Mouse (Mus musculus) naive thymus-derived CD4-positive, alpha-beta T cell, adult 2 months (primary cell): Measurements from ENCODE around the gene Ufc1.
A peak's percentile ranks its signal among the peaks of the same experiment; 100 is the strongest.
"Not testable (repeated sequence)": the region's sequence is repeated elsewhere in the genome, so short reads cannot be mapped to it uniquely, and the experiment has no call there.

Source experiments
- DNase-seq: peaks from one replicate; pipeline ENCODE4 v3.0.0-alpha.2; 2011; ENCODE audit warnings: low read depth

Ufc1 gene

DNA sequence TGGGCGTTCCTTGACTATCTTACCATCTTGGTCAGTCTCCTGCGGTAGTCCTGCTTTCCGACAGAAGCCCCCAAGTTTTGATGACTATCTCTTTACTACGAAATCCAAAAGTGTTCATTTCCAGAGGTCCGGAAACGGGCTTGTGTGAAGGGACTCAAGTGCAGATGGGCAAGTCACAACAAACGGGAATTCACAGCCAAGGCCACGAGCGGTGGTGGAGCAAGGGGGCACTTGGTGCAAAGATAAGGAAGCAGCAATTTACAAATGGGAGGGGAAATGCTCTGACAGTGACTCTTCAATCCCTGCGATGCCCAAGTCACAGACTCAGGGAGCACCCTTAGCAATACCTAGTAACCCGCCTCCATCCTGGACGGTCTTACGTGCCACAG is 47.4 kb downstream of the Ufc1 start:
- DNase-seq, result no peak

DNA sequence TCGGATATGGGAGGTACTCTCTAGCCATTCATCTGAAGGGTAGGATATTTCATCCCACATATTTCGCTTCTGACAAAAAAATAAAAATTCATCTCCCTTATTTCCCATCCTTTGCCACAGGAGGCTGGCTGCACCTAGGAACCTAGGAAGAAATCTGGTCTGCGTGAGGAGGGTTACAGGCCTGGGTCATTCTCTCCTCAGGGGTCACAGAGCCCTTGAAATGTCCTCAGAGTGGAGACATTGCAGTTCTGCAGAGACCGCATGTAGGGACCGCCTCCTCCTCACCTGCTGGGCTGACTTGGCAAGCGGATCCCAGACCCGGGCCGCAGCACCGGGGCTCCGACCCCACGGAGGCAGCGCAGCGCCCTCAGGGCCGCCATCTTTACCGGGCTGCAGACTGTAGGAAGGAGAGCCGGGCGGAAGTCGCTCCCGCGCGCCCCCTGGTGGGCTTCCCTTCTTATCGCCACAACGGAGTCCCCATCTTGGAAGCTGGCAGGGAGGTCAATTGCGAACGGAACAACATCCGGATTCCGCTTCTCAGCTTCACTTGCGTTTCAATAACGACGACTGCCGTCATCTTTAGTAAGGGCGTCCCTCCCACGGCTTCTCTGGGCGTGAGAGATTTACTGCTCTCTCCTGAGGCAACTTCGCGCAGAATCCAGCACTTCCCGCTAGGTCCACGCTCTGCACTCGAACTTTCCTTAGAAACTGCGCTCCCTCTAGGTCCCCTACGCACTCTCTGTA is 47.9 kb downstream of the Ufc1 start:
- DNase-seq, result peak; percentile 99

DNA sequence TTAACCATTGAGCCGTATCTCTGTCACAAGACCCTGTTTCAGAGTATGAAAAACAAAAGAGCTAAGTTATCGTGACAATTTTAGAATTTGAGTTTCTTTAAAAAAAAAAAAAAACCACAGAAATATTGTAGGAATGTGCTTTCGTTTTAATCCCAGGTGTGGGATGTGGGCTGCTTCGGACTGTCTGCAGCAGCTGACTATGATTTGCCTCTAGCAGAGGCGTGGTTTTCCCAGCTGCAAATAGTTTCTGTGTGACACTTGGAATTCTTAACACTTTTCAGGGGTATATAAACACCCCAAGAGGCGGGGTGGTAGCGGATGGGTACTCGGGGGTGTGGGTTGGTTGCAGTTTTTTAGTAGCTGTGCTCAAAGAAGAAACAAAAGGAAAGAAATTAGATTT is 49.5 kb downstream of the Ufc1 start:
- no peak for DNase-seq

DNA sequence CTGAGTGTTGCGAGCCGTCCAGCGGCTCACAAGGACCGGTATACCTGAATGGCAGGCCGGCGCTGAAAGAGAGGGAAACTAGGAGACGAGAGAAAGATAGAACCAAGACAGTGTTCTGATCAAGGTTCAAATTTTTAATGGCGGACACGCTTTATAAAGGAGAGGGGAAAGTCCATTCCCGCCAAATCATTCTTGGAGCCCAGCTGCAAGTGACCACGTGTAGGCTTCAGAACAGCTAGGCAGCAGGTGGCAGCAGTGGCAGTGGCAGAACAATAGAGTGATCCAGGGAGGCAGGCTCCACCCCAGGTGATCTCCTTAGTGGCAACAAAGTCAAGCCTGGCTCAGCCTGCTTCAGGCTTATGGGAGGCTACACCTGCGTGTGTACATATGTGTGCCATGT is 52.9 kb downstream of the Ufc1 start:
- DNase-seq, result not testable (repeated sequence)

DNA sequence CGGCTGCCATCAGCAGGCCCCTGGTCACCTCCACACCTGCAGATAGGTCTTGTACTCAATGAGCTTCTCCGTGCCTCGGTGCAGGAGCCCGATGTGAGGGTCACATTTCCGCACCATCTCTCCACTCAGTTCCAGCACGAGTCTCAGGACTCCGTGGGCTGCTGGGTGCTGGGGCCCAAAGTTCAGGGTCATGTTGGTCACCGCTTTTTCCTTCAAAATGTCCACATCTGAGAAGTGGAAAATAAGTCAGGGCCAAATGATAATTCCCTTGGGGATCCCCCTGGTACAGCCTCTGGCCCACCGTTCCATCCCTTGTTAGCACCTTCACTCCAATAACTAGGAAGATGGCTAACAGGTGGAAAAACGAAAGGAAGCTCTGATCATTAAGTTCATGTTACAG is 53.9 kb downstream of the Ufc1 start:
- DNase-seq, result no peak

DNA sequence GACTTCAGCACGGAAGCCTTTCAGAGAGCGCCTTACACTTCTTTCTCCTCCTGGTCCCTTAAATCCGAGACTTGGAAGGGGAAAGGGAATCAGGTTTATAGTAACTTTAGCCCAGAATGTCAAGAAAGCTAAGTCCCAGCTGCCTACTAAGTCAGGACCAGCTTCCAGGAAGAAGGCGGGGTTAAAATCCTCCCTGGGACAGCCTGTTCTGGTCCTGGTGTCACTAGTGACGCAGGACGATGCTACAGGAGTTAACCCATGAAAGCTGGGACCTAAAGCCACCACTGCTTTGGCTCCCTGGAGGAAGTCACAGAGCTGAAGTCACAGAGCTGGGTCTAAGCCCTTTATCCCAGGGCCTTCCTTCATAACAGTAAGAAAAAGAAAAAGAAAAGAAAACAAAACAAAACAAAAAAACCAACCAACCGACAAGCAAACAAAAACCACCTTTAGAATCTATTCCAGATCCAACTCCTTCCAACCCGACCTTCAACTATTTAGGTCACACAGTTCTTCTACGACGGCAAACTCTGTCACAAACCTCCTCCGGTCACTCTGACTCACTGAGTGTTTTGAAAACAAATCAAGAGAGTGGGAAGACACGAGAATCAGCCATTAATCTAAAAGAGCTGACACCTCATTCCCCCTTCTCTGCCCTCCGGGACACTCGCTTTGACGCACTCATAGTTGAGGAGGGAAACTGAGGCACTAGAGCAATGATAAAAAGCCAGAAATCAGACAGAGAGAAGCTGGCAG is 54.7 kb downstream of the Ufc1 start:
- no peak for DNase-seq
